Mouse (Mus musculus) skeletal muscle tissue, adult 2 months (tissue): ENCODE measurements around the gene Synpo2.

Experiments used
- DNase-seq: peaks from one replicate; pipeline ENCODE4 v3.0.0-alpha.2; 2012; ENCODE audit warnings: low read depth, low spot score

The Synpo2 gene

DNA sequence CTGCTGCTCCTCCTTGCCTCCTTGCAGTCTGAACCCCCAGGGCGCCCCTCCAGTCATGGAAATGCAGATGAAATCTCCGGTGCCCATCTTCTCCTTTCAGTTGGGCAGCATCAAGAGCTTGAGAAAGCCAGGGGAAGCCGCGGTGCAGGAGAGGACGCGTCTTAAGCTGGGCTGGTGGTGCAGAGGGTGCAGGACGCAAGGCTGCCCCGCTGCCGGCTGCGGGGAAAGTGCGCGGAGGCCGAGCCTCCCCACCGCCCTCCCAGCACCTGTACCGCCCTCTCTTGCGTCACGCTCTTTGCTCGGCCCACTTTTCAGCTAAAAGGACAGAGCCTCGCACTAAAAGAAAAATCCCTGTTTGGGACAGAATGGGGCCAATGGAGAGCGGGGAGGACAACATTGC lies at the start of gene Synpo2:
Synpo2 (minus strand) TSS at position 229 of the 400 bp plus-strand sequence.
- DNase-seq: peak; percentile 29

GRCm38 (mm10) chr3:123285649-123286048 lies 49.7 kb upstream of the Synpo2 start:
- no peak for DNase-seq

- DNase-seq: no peak
Observed at GRCm38 (mm10) chr3:123284284-123284683, 48.3 kb upstream of the Synpo2 start.

DNA sequence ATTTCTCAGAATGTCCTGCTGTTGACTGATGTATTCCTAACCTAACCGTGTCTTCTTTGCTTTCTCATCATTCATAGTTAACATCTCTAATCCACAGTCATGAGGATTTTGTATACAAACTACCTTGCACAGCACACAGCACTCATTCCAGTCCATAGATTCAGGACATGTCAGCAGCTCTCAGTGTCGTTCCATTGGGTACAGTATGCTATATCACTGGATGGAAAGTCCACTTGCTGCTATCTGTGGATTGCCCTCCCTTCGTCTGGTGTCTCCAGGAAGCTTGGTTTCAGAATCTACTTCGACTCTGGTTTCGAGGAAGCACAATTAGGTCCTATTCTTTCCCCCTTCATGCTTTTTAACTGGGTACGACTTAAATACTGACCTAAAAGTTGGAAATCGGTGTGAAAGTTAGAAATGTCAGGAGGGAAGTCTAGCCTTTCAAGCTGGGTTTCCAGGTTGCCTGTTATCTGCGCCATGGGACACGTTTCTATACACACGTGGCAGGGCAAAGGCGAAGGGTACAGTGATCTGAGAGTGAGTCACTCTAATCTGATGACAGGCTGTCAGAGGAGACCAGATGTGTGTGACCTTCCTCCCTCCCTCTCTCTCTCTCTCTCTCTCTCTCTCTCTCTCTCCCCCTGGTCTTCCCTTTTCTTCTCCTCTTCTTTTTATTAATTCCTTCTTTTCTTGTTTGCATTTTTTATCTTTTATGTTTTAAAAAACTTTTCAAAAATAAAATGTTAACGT lies 47.1 kb upstream of the Synpo2 start:
- DNase-seq: no peak

GRCm38 (mm10) chr3:123267741-123268201 lies 31.8 kb upstream of the Synpo2 start:
- peak; percentile 61 for DNase-seq

- DNase-seq: peak; percentile 66
Observed at GRCm38 (mm10) chr3:123266753-123267651, 31.1 kb upstream of the Synpo2 start, which contains the start of gene Sec24d. Gene Sec24d, plus strand, starts transcription at chr3:123267455.

- DNase-seq: no peak
Observed at GRCm38 (mm10) chr3:123264706-123265105, 28.8 kb upstream of the Synpo2 start.

GRCm38 (mm10) chr3:123258709-123259108 lies 22.8 kb upstream of the Synpo2 start:
- DNase-seq: no peak

- no peak for DNase-seq
Observed at GRCm38 (mm10) chr3:123256181-123257101, 20.5 kb upstream of the Synpo2 start.

DNA sequence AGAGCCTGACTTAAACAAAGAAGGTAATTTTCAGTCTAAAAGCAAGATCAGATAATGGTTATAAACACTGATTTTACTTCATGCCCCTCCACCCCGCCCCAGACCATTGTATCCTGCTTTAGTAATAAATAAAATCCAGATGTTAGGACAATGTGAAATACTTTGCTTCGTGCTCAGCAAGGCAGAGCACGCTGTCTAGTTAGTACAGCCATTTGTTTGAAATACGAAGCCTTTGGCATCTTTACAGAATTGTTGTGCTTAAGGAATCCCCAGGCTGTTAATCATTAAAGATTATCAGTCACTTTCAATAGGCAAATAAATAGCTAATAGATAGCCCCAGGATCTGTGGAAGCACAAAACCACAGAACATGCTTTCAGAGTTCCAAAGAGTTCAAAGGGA lies 9.7 kb upstream of the Synpo2 start:
- DNase-seq: no peak

- DNase-seq: no peak
Observed at GRCm38 (mm10) chr3:123244376-123244775, 8.4 kb upstream of the Synpo2 start.

DNA sequence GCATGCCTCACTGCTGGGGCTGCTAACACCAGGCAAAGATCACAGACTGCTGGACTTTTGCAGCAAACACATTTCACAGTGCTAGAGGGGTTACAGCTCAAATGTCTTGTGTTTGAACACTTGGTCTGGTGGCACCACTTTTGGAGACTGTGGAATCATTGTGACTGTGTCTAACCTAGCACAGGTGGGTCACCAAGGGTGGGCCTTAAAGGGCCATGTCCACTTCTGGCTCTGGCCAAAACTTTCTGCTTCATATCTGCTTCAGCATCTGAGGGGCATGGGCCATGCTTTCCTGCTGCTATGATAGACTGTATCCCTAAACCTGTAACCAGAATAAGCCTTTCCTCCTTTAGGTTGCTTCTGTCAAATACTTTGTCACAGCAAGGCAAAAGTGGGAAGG lies 1.5 kb upstream of the Synpo2 start:
- no peak for DNase-seq

DNA sequence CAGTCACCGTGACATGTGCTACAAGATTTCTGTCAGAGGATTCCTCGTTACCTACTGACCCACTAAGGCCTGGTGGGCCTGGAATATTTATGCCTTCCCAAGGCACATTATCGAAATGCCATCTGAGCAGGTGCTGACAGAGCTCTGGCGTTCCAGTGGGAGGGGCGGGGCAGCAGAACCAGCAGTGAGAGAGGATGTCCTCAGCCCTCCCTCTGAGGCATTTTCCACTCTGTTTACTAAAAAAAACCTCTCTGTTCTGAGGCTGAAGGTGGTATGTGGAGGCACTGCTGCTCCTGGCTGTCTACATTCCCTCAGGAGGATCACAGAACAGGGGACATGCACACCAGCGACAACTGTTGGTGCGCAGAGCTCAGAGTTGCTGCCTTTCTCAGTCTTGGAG lies 1.1 kb upstream of the Synpo2 start:
- DNase-seq: no peak

DNA sequence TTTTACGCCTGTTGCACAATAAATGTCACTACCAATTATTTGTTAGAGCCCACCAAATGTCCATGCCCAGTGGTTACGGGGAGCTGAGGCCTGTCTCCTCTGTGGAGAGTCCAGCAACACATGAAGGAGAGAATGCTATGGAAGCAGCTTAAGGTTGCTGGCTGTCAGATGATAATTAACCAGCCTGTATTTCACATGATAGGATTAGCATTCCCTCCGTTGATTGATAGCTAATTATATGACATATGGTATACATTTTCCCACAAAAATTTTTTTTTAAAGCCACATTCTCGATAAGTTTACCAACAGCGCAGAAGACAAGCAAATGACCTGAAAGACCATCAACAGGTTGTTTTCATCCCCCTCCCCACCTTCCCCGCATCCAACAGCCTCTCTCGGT lies 454 bp downstream of the Synpo2 start:
- DNase-seq: no peak

DNA sequence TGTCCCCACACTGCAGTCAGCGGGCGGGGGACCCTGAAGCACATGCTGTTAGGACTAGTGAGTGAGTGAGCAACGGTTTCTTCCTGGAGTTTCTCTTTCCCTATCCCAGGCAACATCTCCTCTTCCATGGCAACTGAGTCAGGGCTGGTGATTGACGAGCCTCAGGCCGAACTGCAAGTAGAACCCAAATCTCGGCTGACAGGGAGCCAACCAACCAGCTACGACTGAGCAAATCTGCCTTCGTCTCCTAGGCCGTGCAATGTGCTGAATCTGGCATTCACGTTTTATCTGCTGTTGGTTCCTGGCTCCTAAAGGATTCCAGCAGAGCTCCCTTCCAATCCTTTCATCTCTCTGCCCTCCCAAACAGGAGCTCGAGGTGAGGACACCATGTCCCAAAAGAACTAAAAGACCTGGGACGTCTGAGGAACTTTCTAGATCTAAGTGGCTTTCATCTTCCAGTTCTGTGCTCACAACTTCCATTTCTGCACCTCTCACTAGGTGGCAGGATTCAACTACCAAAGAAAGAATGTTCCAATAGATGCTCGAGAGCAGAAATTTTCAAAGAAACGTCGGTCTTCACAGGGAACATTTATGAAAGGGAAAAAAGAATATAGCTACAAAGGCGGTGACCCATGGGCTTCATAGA lies 1.6 kb downstream of the Synpo2 start:
- DNase-seq: no peak

DNA sequence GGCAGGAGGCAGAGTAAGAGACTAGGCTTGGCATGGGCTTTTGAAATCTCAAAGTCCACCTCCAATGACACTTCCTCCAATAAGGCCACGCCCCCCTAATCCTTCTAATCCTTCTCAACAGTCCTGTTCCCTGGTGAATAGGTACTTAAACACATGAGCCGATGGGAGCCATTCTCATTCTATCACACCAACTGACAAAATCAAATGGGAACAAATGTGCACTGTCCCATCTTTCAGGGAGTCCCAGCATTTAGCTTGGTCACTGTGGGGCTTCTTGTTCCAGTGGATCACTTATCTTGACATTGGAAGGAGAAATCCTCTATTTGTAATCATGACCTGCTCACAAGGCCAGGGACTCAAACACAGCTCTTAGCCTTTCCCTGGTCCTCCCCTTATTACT lies 4.3 kb downstream of the Synpo2 start:
- no peak for DNase-seq

DNA sequence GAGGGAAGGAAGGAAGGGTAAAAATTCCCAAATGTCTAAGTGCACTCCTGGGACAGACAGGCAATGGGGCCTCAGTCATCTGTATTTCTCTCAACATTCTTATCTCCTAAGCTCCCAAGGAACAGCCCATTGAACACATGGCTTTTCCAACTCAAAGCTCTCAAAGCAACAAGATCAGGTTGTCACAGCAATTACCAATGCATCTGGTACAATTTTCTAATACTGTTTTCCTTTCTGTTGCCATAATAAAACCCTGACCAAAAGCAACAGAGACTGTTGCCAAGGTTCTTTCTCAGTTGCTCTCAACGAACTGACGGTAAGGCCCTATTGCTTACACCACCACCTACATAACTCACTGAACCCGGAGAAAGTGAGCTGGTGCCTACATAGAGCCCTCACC lies 8.7 kb downstream of the Synpo2 start:
- DNase-seq: no peak

- no peak for DNase-seq
Observed at GRCm38 (mm10) chr3:123218646-123219045, 17.3 kb downstream of the Synpo2 start.

DNA sequence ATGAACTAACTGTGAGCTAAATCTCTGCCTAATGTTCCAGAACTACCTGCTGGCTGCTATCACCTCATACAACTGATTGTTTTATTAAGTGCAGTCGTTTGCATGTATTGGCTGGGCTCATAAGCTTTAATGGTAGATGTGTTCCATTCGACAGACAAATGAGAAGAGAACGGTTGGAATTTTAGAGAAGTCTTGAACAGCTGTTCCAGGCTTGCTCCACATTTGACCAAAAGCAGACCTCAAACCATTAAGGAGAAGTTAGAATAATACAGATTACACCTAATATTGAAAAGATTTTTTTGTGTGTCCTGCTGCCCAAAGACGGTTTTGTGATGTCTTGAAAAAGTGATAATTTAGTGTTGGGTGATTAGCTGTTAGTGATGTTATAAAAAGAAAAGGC lies 27.1 kb downstream of the Synpo2 start:
- no peak for DNase-seq

- DNase-seq: no peak
Observed at GRCm38 (mm10) chr3:123207386-123207785, 28.6 kb downstream of the Synpo2 start.

GRCm38 (mm10) chr3:123205485-123205884 lies 30.5 kb downstream of the Synpo2 start:
- no peak for DNase-seq
